Comparison of ENCODE assay signal across 13 mouse cellular contexts in genomic region chr3:132864329-132864919, GRCm38 (mm10).
DNase-seq lines count a peak whose midpoint lies in the region; ATAC-seq and TF ChIP-seq lines count a peak whose summit lies in the region.
"Had no signal": no experiment of that assay in that cellular context is flagged by ENCODE, and none has a peak within 500 bp of the region (broad histone marks: within the 10 kb centered on the region; RNA-seq: fewer than 3 reads in every experiment).

No protein-coding gene starts in this region.

- no peak overlapping the region for H3K9ac ChIP-seq in hindbrain, postnatal 0 days (replicated peaks; ENCODE audit: low read length)
- no peak overlapping the region for H3K9ac ChIP-seq in hindbrain, embryonic 12.5 days
- H3K9ac ChIP-seq in stomach, embryonic 15.5 days: no peak overlapping the region
- H3K9ac ChIP-seq in stomach, postnatal 0 days (ENCODE audit: low read length): no peak overlapping the region
- no peak overlapping the region for H3K9ac ChIP-seq in kidney, embryonic 15.5 days
- no peak overlapping the region for H3K9ac ChIP-seq in stomach, embryonic 16.5 days (ENCODE audit: low read length)
- H3K9ac ChIP-seq: liver, embryonic 15.5 days had no signal

- TF ChIP-seq CTCF in hindbrain, postnatal 0 days (IDR thresholded peaks at IDR 0.05; ENCODE audit: low read depth): no peak
- TF ChIP-seq CTCF in stomach, postnatal 0 days (IDR thresholded peaks at IDR 0.05; ENCODE audit: low read depth): no peak

- ATAC-seq in hindbrain, postnatal 0 days: no peak
- ATAC-seq in hindbrain, embryonic 12.5 days (ENCODE audit: low FRiP score): no peak
- ATAC-seq in stomach, embryonic 15.5 days (ENCODE audit: insufficient read depth, low FRiP score, low read depth): no peak
- ATAC-seq in stomach, postnatal 0 days (ENCODE audit: low FRiP score, low TSS enrichment): no peak
- no peak for ATAC-seq in kidney, embryonic 15.5 days (replicated peaks; ENCODE audit: low FRiP score)
- no peak for ATAC-seq in stomach, embryonic 16.5 days (ENCODE audit: insufficient read depth, low FRiP score)
- ATAC-seq: forebrain, embryonic 14.5 days had no signal

- H3K27me3 ChIP-seq in hindbrain, postnatal 0 days (ENCODE audit: insufficient read depth, low read length): no peaks in the 10 kb centered on the region
- no peaks in the 10 kb centered on the region for H3K27me3 ChIP-seq in hindbrain, embryonic 12.5 days
- H3K27me3 ChIP-seq in stomach, embryonic 15.5 days (replicated peaks): no peaks in the 10 kb centered on the region
- H3K27me3 ChIP-seq in stomach, postnatal 0 days (ENCODE audit: control insufficient read depth, insufficient read depth, low read length): no peaks in the 10 kb centered on the region
- no peaks in the 10 kb centered on the region for H3K27me3 ChIP-seq in kidney, embryonic 15.5 days
- no peaks in the 10 kb centered on the region for H3K27me3 ChIP-seq in stomach, embryonic 16.5 days (ENCODE audit: control insufficient read depth, insufficient read depth, low read length)
- H3K27me3 ChIP-seq: CH12.LX; liver, embryonic 15.5 days had no signal

- peak; percentile 28 for DNase-seq in hindbrain, postnatal 0 days (ENCODE audit: low spot score)
- DNase-seq in stomach, postnatal 0 days (ENCODE audit: low spot score): no peak
- no peak for DNase-seq in MN1 (ENCODE audit: low spot score)
- DNase-seq in heart, adult 18-20 months: no peak
- DNase-seq: cerebellum, adult 2 months; gastrocnemius, postnatal 25 days had no signal

- TF ChIP-seq EP300 in stomach, postnatal 0 days (optimal IDR thresholded peaks at IDR 0.05): no peak

- no peaks in the 10 kb centered on the region; the same call in 1 of the 2 replicates for H3K4me1 ChIP-seq in hindbrain, postnatal 0 days (ENCODE audit: insufficient read depth, low read length)
- H3K4me1 ChIP-seq in hindbrain, embryonic 12.5 days: no peaks in the 10 kb centered on the region
- no peaks in the 10 kb centered on the region for H3K4me1 ChIP-seq in stomach, embryonic 15.5 days
- no peaks in the 10 kb centered on the region for H3K4me1 ChIP-seq in stomach, postnatal 0 days (replicated peaks; ENCODE audit: control insufficient read depth, insufficient read depth)
- peaks cover 47% of the 10 kb centered on the region for H3K4me1 ChIP-seq in kidney, embryonic 15.5 days
- no peaks in the 10 kb centered on the region for H3K4me1 ChIP-seq in stomach, embryonic 16.5 days (ENCODE audit: control insufficient read depth, insufficient read depth, low read length)
- H3K4me1 ChIP-seq: liver, embryonic 15.5 days had no signal

- H3K9me3 ChIP-seq in hindbrain, postnatal 0 days (ENCODE audit: low read length): no peaks in the 10 kb centered on the region
- H3K9me3 ChIP-seq in hindbrain, embryonic 12.5 days (replicated peaks): no peaks in the 10 kb centered on the region
- no peaks in the 10 kb centered on the region for H3K9me3 ChIP-seq in stomach, embryonic 15.5 days
- H3K9me3 ChIP-seq in stomach, postnatal 0 days (ENCODE audit: control insufficient read depth, low read length): no peaks in the 10 kb centered on the region
- no peaks in the 10 kb centered on the region for H3K9me3 ChIP-seq in kidney, embryonic 15.5 days (replicated peaks)
- H3K9me3 ChIP-seq in stomach, embryonic 16.5 days (replicated peaks; ENCODE audit: control insufficient read depth, low read length): no peaks in the 10 kb centered on the region
- H3K9me3 ChIP-seq: liver, embryonic 15.5 days had no signal

- H3K4me2 ChIP-seq in hindbrain, postnatal 0 days (ENCODE audit: low read depth, low read length): no peak overlapping the region
- no peak overlapping the region for H3K4me2 ChIP-seq in hindbrain, embryonic 12.5 days (replicated peaks)
- H3K4me2 ChIP-seq in stomach, embryonic 15.5 days: peak overlapping the region; percentile 19
- H3K4me2 ChIP-seq in stomach, postnatal 0 days (replicated peaks; ENCODE audit: low read depth): no peak overlapping the region
- no peak overlapping the region for H3K4me2 ChIP-seq in kidney, embryonic 15.5 days
- 0 out of 2 replicates have a peak overlapping the region, but pooled peaks have one; percentile 6 for H3K4me2 ChIP-seq in stomach, embryonic 16.5 days (ENCODE audit: low read depth, low read length)
- H3K4me2 ChIP-seq: liver, embryonic 15.5 days had no signal

- WGBS in hindbrain, postnatal 0 days: 69% methylated on average over 14 of the region's 14 CpGs
- WGBS in hindbrain, embryonic 12.5 days: 83% methylated on average over 14 of the region's 14 CpGs
- 64% methylated on average over 14 of the region's 14 CpGs for WGBS in stomach, embryonic 15.5 days
- 57% methylated on average over 14 of the region's 14 CpGs for WGBS in stomach, postnatal 0 days
- 76% methylated on average over 14 of the region's 14 CpGs for WGBS in kidney, embryonic 15.5 days
- WGBS in stomach, embryonic 16.5 days: 63% methylated on average over 14 of the region's 14 CpGs

- no peak overlapping the region for H3K4me3 ChIP-seq in hindbrain, postnatal 0 days (ENCODE audit: low read length)
- H3K4me3 ChIP-seq in hindbrain, embryonic 12.5 days: no peak overlapping the region
- H3K4me3 ChIP-seq in stomach, embryonic 15.5 days (replicated peaks): no peak overlapping the region
- H3K4me3 ChIP-seq in stomach, postnatal 0 days (ENCODE audit: low read depth, low read length): no peak overlapping the region
- no peak overlapping the region for H3K4me3 ChIP-seq in kidney, embryonic 15.5 days (replicated peaks)
- no peak overlapping the region for H3K4me3 ChIP-seq in stomach, embryonic 16.5 days (replicated peaks; ENCODE audit: low read length)
- H3K4me3 ChIP-seq: liver, embryonic 15.5 days had no signal

- H3K27ac ChIP-seq in hindbrain, postnatal 0 days: no peak overlapping the region
- no peak overlapping the region for H3K27ac ChIP-seq in hindbrain, embryonic 12.5 days
- H3K27ac ChIP-seq in stomach, embryonic 15.5 days: no peak overlapping the region
- H3K27ac ChIP-seq in stomach, postnatal 0 days (replicated peaks): no peak overlapping the region
- peak overlapping the region; percentile 87 for H3K27ac ChIP-seq in kidney, embryonic 15.5 days
- no peak overlapping the region for H3K27ac ChIP-seq in stomach, embryonic 16.5 days (ENCODE audit: low read length)
- H3K27ac ChIP-seq: liver, embryonic 15.5 days had no signal

- H3K36me3 ChIP-seq in hindbrain, postnatal 0 days (ENCODE audit: insufficient read depth, low read length): no peaks in the 10 kb centered on the region
- H3K36me3 ChIP-seq in hindbrain, embryonic 12.5 days: no peaks in the 10 kb centered on the region
- no peaks in the 10 kb centered on the region for H3K36me3 ChIP-seq in stomach, embryonic 15.5 days
- no peaks in the 10 kb centered on the region for H3K36me3 ChIP-seq in stomach, postnatal 0 days (ENCODE audit: control insufficient read depth, insufficient read depth, low read length)
- no peaks in the 10 kb centered on the region for H3K36me3 ChIP-seq in kidney, embryonic 15.5 days
- no peaks in the 10 kb centered on the region for H3K36me3 ChIP-seq in stomach, embryonic 16.5 days (ENCODE audit: control insufficient read depth, insufficient read depth, low read length)
- H3K36me3 ChIP-seq: liver, embryonic 15.5 days had no signal

Comparison
In these comparisons a context has a peak if more than half of its experiments do, and no peak if none do; other contexts are left out.
1. H3K4me2 ChIP-seq: peak in stomach, embryonic 15.5 days (single experiment) and stomach, embryonic 16.5 days (single experiment); none in hindbrain, postnatal 0 days (single experiment), hindbrain, embryonic 12.5 days (single experiment), stomach, postnatal 0 days (single experiment) and kidney, embryonic 15.5 days (single experiment).